Mouse (Mus musculus): ENCODE measurements around the gene Vkorc1.
A peak's percentile ranks its signal among the peaks of the same experiment; 100 is the strongest.
"Not testable (repeated sequence)": the region's sequence is repeated elsewhere in the genome, so short reads cannot be mapped to it uniquely, and the experiment has no call there.

Vkorc1 gene

DNA sequence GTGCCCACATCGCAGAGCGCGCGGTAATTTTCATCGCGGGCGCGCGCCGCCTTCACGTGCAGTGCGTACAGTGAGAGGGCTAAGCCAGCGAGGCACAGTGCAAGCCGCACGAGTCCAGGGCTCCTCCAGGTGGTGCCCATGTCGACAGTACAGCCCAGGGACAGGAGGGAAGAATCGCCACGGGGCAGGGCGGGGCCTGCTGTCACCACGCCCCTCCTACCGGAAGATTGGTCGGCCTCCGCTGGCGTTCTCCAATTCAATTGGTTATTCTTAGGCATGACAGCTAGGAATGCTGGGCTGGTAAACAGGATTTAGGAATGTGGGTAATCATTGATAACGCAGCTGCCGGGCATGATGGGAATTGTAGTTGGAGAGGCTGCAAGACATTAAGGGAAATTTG lies at the start of gene Vkorc1, which contains the start of gene Gm21974:
Vkorc1 (minus strand) TSS at position 176 of the 400 bp plus-strand sequence.
Gm21974 (minus strand) TSS at position 13 of the 400 bp plus-strand sequence.
- DNase-seq (ENCODE audit: extremely low read depth, low read depth, low spot score) = no peak

DNA sequence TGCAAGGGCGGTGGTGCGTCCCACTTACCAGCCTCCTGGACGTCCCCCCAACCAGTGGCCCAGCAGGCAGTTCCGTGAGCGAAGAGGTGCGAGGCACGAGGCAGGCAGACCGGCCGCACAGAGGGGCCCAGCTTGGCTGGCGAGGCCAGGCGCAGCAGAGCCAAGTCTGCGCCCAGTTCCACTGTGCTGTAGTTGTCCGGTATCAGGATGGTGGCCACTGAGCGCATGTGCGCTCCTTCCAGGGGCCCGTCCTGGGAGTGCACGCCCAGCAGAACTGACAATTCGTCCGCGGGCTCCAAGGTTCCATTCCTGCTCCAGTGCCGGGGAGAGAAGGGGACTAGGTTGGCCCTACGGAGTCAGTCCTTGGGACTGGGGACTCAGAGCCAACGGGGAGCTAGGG lies 49.2 kb upstream of the Vkorc1 start:
- DNase-seq (ENCODE audit: extremely low read depth, low read depth, low spot score) = no peak

DNA sequence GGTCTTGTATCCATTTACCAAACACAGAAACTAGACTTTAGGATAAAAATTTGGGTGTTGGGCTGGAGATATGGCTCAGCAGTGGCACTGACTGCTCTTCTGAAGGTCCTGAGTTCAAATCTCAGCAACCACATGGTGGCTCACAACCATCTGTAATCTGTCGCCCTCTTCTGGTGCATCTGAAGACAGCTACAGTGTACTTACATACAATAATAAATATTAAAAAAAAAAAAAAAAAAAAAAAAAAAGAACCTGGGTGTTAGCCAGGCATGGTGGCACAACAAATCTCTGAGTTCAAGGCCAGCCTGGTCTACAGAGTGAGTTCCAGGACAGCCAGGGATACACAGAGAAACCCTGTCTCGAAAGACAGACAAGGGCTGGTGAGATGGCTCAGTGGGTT lies 46.7 kb upstream of the Vkorc1 start:
- DNase-seq (ENCODE audit: extremely low read depth, low read depth, low spot score) = not testable (repeated sequence)

DNA sequence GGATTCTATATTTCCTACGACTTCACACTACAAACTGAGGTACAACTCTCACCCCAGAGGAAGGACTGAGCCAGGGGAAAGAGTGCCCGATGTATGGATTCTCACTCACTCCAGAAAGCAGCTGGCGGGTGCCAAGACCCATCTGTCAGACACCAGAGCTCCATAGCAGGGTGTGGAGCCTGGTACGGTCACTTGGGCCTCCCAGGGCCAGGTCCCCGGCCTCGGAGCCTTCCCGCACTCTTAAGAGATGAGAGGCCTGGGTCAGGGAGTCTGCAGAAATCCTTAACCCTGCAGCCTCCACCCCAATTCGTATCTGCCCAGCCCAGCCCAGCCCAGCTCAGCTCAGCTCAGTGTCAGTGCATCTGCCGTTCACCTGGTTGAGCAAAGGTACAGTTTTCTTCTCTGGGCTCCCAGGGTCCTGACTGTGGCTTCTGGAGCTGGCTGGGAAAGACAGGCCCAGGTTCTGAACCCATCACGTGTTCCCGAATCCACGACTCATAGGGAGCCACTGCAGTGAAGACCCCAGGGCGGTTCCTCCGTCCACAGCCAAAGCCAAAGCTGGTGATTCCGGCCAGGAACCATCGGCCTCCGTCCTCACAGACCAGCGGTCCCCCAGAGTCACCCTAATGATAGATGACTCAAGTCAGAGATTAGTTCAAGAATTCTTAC lies 40.9 kb upstream of the Vkorc1 start:
- DNase-seq (ENCODE audit: extremely low read depth, low read depth, low spot score) = no peak

DNA sequence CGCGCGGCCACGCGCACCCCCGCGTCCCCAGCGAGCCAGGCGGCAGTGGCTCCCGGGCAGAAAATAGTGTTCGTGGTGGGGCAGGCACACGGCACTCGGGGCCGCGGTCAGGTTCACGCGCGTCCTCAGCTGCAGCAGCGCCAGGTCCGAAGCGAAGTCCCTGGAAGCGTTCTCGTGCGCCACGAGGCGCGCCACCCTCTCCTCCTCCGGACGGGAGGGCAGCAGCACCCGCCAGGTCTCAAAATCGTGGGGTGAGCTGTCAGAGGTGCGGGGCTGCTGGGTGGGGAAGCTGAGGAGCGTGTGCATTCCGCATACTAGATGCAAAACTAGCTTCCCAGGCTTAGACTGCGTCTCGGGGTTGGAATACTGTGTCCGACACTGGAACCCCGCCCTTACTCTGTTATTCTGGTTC lies 40.3 kb upstream of the Vkorc1 start:
- no peak for DNase-seq (ENCODE audit: extremely low read depth, low read depth, low spot score)

DNA sequence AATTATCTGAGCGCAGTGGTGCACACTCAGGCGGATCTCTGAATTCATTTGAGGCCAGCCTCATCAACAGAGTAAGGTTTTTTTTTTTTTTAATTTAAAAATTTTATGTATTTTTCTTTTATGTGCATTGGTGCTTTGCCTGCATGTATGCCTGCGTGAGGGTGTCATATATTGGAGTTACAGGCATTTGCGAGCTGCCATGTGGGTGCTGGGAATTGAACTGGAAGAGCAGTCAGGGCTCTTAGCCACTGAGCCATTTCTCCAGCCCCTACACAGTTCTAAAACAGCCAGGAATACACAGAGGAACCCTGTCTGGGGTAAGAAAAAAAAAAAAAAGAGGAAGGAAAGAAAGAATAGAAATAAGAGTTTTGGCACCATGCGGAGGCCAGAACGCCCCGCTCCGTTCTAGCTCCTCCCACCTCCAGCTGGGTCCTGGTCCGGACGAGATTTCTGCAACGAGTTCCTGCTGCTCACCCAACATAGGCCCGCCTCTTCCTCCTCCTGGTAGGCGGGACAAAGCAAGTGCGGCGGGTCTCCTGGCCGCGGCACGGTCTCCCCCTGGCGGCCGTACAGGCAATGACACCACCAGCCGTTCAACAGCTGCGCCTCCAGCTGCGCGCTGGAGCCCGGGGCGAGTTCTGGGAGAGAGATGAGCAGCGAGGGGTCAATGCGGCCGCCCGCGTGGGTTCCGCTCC lies 39.8 kb upstream of the Vkorc1 start:
- DNase-seq (ENCODE audit: extremely low read depth, low read depth, low spot score) = no peak

DNA sequence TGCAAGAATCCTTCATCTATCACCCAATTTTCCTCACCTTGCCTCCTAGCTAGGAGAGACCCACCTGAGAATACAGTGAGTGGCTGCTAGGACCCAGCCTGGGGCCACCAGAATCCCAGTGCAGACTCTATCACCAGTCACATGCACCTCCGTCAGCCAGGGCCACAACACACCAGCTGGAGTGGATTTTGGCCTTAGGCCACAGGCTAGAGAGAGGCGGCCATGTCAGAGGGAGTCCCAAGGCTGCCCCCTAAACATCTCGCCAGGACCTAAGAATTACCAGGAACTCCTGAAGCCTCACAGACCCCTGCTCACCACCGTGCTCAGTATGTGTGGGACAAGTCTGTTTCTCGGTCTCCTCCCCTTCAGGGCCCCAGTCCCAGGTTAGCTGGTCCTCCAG lies 38.7 kb upstream of the Vkorc1 start:
- DNase-seq (ENCODE audit: extremely low read depth, low read depth, low spot score) = no peak

DNA sequence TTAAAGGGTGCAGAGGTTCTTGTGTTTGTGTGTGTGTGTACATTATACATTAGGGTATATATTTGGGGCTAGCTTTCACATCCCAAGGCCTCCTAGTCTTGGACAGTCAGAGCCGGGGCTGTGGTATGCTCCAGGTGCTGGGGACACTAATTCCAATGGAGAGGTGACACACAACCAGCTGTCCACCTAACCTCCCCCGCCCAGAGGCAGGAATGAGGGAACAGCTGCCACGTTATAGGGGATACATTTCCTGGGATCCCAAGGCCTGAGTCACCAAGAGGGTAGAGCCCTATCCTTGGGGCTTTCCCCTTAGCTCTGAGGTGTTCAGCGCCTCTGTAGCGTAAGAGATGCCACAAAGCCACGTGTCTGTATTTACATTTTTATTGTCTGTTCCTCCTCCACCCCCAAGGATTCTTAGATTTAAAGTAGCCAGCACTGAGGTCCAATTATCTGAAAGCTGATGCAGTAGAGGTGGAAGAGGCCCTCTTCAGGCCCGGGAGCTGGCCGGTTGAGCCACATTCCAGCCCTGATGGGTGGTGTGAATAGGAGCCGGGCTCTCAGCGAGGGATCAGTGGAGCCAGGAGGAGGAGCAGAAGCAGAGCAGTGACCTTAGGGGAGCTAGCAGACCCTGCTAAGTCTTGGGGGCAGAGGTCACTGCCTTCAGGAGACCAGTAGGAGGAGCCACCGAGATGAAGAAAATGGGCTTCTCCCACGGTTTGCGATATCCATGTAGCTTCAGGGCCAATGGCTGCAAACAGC lies 37.0 kb upstream of the Vkorc1 start:
- DNase-seq (ENCODE audit: extremely low read depth, low read depth, low spot score) = no peak

DNA sequence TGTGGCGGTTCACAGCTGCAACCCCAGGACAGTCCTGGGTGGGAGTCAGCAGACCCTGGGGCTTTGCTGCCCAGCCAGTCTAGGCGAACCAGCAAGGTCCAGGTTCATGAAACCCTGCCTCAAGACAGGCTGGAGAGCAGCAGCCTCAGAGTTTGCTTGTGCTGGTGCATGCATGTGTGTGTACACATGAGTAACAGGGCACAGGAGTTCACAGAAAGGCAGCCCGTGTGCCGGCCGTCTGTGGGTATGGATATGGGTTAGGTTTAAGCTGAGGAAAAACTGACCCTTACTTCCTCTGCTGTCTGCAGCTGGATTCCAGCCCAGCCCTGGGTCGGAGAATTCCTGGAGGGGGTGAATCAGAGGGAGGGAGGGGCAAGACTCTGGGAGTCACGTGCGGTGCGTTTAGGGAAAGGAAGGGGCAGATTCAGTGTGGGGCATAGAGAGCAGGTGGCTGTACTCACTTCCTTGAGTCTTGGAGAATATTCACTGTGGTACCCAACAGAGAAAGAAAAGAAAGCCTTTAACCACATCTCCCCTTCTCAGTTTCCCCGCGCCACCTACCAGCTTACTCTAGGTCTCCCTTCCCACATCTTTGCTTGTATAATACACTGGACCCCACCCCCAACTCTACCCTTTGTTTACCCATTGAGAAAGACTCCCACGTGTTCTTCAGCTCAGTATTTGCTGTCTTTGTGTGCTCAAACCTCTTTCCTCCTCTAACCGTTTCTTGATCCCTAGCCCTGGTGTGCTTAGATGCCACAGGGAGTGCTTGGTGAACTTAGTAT lies 36.1 kb upstream of the Vkorc1 start:
- DNase-seq (ENCODE audit: extremely low read depth, low read depth, low spot score) = no peak

DNA sequence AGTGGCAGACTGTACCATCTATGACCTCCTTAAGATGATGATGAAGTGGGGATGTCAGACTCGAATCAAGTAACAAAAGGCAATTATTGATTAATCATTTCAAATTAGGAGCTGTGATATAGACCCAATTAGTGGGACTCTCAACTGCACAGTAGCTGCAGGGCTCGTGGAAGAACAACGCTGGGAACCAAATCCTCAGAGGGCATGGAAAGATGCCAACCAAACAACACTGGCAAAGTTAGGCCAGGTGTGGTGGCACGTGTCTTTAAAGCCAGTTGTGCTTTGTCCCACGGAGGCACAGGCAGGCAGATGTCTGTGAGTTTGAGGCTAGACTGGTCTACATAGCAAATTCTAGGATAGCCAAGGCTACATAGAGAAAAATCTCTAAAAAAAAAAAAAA lies 35.2 kb upstream of the Vkorc1 start:
- no peak for DNase-seq (ENCODE audit: extremely low read depth, low read depth, low spot score)

DNA sequence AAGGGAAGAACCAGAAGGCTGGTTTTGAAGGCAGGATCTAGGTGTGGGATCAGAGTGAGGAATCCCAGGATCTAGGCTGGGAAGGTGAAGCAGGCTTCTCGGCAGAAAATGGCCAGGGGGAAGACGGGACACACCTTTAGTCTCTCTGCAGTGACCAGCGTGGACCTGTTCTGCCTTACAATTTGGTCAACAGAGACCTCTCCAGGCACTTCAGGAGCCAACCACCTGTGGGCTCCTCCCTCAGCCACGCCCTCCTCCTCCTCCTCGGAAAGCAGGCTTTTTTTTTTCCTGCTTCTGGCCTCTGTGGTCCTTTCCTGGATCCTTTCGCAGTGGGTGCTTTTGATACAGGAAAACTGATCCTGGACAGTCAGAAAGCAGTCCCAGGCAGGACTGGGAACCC lies 34.5 kb upstream of the Vkorc1 start, which contains the start of gene Prss8:
Prss8 (minus strand) TSS at position 182 of the 400 bp plus-strand sequence.
- no peak for DNase-seq (ENCODE audit: extremely low read depth, low read depth, low spot score)

DNA sequence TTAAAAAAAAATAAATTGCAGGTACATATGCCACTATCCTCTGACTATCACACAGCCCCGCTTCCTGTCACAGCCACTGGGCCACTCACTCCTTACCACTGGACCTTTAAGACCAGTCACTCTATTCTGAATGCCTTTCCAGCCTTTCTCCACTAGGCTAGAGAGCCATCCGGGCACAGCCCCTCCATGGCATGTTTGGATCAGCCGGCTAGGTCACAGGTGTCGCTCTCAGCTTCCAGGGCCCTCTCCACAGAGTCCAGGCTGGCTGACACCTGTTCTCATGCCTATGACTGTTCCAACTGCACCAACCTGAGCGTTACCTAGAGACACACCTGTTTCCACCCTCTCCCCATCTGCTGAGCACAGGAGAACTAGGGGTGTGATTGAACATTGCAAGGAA lies 33.2 kb upstream of the Vkorc1 start:
- DNase-seq (ENCODE audit: extremely low read depth, low read depth, low spot score) = no peak

DNA sequence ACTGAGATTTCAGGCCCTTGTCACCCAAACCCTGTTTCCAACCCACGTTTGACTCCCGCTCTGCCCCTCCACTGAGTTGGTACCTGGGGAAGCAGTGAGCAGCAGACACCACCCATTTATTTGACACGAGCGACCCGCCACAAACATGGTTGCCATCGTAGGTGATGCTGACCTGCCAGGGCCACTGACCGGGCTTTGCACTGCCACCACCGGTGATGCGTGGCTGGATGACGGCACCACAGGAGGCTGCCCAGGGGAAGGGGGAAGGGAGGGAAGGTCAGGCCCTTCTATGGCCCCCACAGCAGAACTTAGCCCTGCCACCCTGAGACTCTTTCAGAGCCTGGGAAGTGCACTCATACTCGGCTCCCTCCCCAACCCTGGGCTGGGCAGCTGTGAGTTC lies 32.3 kb upstream of the Vkorc1 start:
- no peak for DNase-seq (ENCODE audit: extremely low read depth, low read depth, low spot score)

DNA sequence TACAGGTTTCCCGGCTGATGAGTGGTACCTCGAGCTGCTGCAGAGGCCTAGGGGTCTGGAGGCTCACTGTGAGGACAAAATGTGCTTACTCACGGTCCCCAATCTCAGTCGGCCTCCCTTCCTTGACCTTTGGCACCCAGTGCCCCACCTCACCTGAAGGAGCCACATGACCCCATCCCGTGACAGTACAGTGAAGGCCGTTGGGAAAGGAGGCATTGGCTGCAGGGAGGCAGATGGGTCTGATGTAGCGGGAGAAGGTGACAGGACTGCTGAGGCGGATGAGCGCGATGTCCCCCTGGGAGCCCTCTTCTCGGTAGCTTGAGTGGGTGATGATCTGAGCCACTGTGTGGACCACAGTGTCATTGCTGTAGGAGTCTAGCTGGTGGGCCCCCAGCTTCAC lies 31.4 kb upstream of the Vkorc1 start:
- DNase-seq (ENCODE audit: extremely low read depth, low read depth, low spot score) = no peak

DNA sequence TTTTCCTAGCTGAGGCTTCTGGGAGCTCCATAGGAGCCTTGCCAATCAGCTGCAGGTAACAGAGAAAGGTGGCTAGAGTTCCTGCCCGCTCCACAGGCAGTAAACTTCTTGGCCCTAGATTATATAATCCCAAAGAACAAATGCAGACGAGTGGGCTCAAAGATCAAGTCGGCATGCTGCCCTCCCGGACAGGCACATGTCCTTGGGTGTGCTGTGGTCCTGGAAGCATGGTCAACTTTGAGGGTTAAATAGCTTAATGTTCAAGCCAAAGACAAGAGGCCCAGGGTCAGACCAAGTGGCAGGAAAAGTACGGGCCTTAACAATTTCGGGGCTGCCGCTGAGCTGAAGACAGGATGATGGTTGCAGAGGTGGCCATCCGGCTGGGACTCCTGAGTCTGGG lies 30.6 kb upstream of the Vkorc1 start:
- no peak for DNase-seq (ENCODE audit: extremely low read depth, low read depth, low spot score)

DNA sequence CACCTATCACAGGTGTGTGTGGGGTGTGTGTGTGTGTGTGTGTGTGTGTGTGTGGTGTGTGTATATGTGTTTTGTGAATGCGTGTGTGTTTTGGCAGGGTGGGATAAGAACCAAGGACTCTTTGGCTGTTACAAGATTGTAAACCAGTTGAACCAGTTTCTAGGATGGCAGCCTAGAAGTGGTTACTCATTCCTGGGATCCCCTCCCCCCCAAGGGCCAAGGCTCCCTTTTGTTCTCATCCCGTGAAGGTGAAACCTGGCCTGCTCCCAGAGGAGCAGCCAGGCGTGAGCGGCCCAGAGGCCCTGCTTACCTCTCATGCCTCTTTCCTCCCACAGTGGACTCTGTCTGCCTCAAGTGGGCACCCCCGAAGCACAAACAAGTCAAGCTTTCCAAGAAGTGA lies 29.8 kb upstream of the Vkorc1 start:
- peak; percentile 88 for DNase-seq (ENCODE audit: extremely low read depth, low read depth, low spot score)

DNA sequence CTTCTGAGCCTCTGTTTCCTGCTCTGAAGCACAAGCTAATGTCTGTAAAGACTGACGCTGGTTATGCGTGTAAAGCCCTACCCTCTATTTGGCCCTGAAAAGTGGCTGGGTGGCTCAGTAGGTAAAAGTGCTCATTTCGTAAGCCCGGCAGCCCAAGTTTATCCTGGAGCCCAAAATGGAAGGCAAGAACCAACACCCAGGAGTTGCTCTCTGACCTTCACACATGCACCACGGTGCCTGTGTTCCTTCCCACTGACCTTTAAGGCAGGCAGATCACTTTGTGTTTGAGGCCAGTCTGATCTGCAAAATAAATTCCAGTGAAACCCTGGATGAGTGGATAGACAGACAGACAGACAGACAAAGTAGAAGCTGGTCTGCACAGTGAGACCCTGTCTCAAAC lies 28.3 kb upstream of the Vkorc1 start:
- no peak for DNase-seq (ENCODE audit: extremely low read depth, low read depth, low spot score)

DNA sequence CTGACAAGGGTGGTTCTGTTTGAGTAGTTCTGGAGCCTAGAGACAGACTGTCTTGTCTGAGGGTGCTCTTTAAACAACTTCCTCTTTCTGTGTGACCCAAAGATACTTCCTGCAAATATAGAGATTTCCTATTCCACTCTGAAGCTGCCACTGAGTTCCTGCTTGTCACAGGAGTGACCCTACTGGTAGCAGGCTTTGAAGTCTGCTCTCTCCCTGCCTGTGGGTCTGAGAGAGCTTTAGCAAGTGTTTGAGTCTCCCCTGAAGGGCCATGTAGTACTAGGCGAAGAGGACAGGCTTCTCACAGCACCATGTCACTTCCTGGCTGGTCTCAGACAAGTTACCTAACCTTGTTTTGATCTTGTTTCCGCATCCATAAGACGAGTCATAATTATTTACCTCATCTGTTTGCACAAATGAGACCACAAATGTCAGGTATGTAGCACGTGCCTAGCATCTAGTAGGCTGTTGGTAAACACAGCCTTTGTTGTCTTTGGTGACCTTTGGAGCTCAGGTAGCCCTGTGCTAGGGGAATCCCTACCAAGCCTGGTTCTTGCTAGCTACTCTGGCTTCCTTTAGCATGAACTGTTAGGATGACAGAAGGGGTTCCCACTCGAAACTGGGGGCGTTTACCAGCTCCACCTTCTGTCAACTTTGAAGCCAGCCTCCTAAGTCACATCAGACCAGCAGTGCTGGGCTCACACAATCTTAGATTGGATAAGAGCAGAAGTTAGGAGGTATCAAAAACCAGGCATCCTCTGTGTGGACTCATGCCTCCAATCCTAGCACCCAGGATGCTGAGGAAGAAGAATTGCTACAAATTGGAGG lies 27.2 kb upstream of the Vkorc1 start:
- DNase-seq (ENCODE audit: extremely low read depth, low read depth, low spot score) = no peak

DNA sequence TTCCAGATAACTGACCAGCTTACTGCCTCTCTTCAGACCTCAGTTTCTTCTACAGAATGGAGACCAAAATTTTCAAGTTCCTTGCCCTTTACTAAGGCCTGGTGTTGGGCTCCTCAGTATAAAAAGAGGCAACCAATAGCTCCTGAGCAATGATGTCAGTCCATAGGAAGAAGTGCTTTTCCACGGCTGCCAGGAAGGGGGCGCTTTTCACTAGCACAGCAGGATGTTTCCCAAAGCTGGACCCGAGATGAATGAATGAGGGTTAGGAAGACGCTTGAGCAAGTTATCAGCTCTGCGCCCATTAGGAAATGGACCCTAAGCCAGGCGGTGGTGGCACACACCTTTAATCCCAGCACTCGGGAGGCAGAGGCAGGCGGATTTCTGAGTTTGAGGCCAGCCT lies 26.1 kb upstream of the Vkorc1 start:
- DNase-seq (ENCODE audit: extremely low read depth, low read depth, low spot score) = no peak

DNA sequence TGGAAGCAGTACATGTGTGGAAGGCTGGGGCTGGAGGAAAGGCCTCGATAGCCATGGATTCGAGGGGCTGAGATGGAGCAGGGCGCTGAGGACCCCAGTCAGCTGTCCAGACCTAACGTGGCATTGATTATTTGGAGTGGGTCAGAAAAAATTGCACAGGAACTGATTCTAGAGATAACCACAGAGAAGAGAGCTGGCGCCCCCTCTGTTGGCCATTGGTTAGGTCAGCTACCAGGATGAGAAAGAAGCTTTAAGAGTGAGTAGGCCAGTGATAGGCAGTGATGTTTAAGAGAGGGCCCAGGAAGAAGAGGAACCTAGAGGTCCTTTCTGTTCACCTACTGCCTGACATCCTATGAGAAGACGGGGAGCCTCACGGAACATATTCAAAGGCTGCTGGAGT lies 23.9 kb upstream of the Vkorc1 start:
- DNase-seq (ENCODE audit: extremely low read depth, low read depth, low spot score) = no peak
